Mouse (Mus musculus) midbrain, embryonic 14.5 days (tissue): ENCODE data around the gene Abcf2. TPM values are rescaled to one million over a fixed set of nuclear protein-coding genes. Genes with fewer than 3 reads are reported as not detected.

ENCODE experiments used
- ATAC-seq: fragments of 200-750 bp; cut with Nextera tagmentation; 2 replicates; pipeline ENCODE4 v1.8.0; 2017; ENCODE audit warnings: moderate number of reproducible peaks, moderate library complexity; ENCODE audit not compliant: low FRiP score, low TSS enrichment
- DNase-seq: peaks from one replicate; pipeline ENCODE4 v3.0.0-alpha.2; 2015
- H3K27ac ChIP-seq: fragments of 300-500 bp; sonication (generic); replicated peaks from 2 replicates; pipeline ENCODE4 v1.5.1; 2014; ENCODE audit warnings: mild to moderate bottlenecking, low read depth, low read length, moderate library complexity
- H3K27me3 ChIP-seq: fragments of 300-500 bp; sonication (generic); 2 replicates; pipeline ENCODE4 v1.6.1; 2014; ENCODE audit warnings: low read length, control low read depth, mixed read lengths; ENCODE audit not compliant: control insufficient read depth, insufficient read depth
- H3K36me3 ChIP-seq: fragments of 300-500 bp; sonication (generic); 2 replicates; pipeline ENCODE4 v1.6.1; 2014; ENCODE audit warnings: low read length, control low read depth; ENCODE audit not compliant: control insufficient read depth, insufficient read depth
- H3K4me1 ChIP-seq: fragments of 300-500 bp; sonication (generic); 2 replicates; pipeline ENCODE4 v1.6.1; 2014; ENCODE audit warnings: mild to moderate bottlenecking, antibody characterized with exemption, low read length, control low read depth; ENCODE audit not compliant: control insufficient read depth, insufficient read depth
- H3K4me2 ChIP-seq: fragments of 300-500 bp; sonication (generic); 2 replicates; pipeline ENCODE4 v1.6.1; 2014; ENCODE audit warnings: mild to moderate bottlenecking, low read length, moderate library complexity
- H3K4me3 ChIP-seq: fragments of 300-500 bp; sonication (generic); replicated peaks from 2 replicates; pipeline ENCODE4 v1.5.1; 2014; ENCODE audit warnings: low read depth, low read length
- H3K9ac ChIP-seq: fragments of 300-500 bp; sonication (generic); replicated peaks from 2 replicates; pipeline ENCODE4 v1.6.1; 2014; ENCODE audit warnings: mild to moderate bottlenecking, low read length, moderate library complexity
- H3K9me3 ChIP-seq: fragments of 300-500 bp; sonication (generic); 2 replicates; pipeline ENCODE4 v1.6.1; 2016; ENCODE audit warnings: low read length, control low read depth, mixed read lengths; ENCODE audit not compliant: control insufficient read depth
- WGBS: fragments of 180-500 bp; shearing (Covaris S2); extraction: QIAGEN DNeasy Blood & Tissue Kit; methylation state at CpG from one replicate; pipeline ENCODE4 v1.1.7; 2014; 5-methylcytosine and 5-hydroxymethylcytosine counted together
- polyA plus RNA-seq: library from polyadenylated mRNA; unstranded; fragments of >200 nt; fragmentation: Nextera tagmentation; extraction: Ambion mirVana; gene quantifications from 2 replicates; pipeline ENCODE4 v1.2.1, GENCODE M21; 2014

Gene Abcf2
- polyA plus RNA-seq, 1 experiment from 2014 or later, result 88.1 TPM

DNA sequence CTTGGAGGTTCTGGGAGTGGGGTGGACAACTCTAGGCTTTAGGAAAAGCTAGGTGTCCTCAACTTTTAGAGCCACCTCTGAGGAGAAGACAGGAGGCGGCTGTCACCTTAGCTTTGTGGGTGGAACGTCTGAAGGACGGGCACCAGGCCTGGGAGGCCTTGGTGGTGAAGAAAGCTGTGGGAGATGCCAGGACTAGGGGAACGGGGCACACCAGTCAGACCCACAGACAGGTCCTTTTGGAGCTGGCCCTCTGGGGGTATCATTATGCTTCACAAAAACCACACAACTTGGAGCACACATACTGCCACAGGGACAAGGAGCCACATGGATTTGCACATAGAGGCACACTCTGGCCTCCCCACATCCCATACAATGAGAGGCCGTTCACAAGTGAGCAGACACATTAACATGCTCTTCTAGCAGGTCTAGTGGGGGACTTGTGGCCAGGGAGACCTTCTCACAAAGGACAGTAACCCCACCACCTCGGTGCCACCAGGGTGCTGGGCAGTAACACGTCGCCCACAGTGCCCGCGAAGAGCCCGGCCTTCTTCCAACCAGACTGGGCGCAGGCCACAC is 26.9 kb upstream of the Abcf2 start:
- Histone ChIP-seq H3K4me3 (peak overlapping the region; percentile 57), H3K27me3 (no peaks in the 10 kb centered on the region), H3K9ac (peak overlapping the region; percentile 86), H3K27ac (peak overlapping the region; percentile 99), H3K9me3 (no peaks in the 10 kb centered on the region), H3K36me3 (no peaks in the 10 kb centered on the region), H3K4me2 (peak overlapping the region; percentile 97), H3K4me1 (peaks cover 68% of the 10 kb centered on the region)
- no peak for DNase-seq
- 17% methylated on average over 12 of the region's 12 CpGs for WGBS
- 0 out of 2 replicates have a peak, but pooled peaks have one; percentile 0 for ATAC-seq

DNA sequence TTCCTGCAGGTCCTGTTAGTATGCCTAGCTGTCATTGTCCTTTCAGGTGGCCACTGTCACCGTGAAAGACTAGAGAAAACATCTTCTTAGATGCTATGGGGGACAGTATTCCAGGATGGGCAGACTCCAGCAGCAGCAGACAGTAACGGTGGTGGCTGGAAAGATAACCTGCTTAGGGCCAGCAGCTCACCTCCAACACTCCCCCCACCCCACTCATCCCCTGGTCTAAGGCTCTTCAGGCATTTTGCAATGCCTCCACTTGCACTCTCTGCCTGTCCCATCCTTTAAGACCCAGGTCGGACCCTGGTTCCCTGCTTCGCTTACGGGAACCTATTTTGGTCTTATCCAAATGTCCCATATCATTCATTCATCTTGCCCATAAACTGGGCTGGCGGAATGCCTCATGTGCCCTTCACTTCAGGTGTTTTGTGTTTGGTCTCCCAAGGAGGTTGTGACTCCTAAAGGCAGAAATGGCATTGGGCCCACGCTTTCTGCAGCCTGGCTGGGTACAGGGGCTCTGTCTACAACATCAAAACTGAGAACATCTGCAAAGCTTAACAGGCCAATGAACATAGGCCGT is 26.3 kb upstream of the Abcf2 start:
- H3K4me3 ChIP-seq, result peak overlapping the region; percentile 61
- H3K4me2 ChIP-seq, result peak overlapping the region; percentile 97
- H3K9ac ChIP-seq, result peak overlapping the region; percentile 86; the same call in 1 of the 2 replicates
- H3K9me3 ChIP-seq, result no peaks in the 10 kb centered on the region
- whole genome bisulfite sequencing, result 59% methylated on average over 8 of the region's 8 CpGs
- H3K27me3 ChIP-seq, result no peaks in the 10 kb centered on the region
- peaks cover 74% of the 10 kb centered on the region for H3K4me1 ChIP-seq
- H3K27ac ChIP-seq, result peak overlapping the region; percentile 99
- no peaks in the 10 kb centered on the region for H3K36me3 ChIP-seq
- DNase-seq (no peak), ATAC-seq (no peak)

DNA sequence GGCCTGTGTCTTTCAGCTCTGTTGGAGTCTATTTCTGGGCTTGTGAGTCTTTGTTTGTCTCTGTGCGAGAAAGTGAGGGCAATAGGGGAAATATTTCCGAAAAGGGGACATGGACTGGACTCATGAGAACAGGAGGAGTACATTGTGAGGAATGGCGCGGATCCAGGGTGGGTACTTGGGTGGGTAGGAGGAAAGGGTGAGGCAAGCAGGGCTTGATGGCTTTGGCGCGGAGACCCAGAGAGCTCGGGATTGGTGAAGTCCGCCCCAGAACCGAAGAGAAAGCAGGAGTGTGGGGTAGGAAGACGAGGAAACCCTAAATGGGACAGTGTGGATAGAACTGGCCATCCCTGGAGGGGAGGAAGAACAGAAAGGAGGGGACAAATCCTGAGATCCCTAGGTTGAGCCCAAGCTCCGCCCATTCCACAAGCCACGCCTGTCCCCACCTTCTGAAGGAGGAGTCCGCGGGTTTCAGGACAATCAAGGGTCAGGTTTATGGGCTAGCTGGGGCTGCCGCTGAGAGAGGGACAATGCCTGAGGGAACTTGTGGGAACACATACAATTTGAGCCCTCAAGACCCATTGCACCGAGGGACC is 25.6 kb upstream of the Abcf2 start:
- peak; percentile 25; the same call in 1 of the 2 replicates for ATAC-seq
- H3K4me1 ChIP-seq, result peaks cover 81% of the 10 kb centered on the region
- no peaks in the 10 kb centered on the region for H3K9me3 ChIP-seq
- WGBS, result 2% methylated on average over 16 of the region's 16 CpGs
- peak overlapping the region; percentile 61 for H3K4me3 ChIP-seq
- peak overlapping the region; percentile 97 for H3K4me2 ChIP-seq
- peak overlapping the region; percentile 86 for H3K9ac ChIP-seq
- H3K27me3 ChIP-seq, result no peaks in the 10 kb centered on the region
- no peaks in the 10 kb centered on the region for H3K36me3 ChIP-seq
- peak; percentile 85 for DNase-seq
- H3K27ac ChIP-seq, result peak overlapping the region; percentile 99

DNA sequence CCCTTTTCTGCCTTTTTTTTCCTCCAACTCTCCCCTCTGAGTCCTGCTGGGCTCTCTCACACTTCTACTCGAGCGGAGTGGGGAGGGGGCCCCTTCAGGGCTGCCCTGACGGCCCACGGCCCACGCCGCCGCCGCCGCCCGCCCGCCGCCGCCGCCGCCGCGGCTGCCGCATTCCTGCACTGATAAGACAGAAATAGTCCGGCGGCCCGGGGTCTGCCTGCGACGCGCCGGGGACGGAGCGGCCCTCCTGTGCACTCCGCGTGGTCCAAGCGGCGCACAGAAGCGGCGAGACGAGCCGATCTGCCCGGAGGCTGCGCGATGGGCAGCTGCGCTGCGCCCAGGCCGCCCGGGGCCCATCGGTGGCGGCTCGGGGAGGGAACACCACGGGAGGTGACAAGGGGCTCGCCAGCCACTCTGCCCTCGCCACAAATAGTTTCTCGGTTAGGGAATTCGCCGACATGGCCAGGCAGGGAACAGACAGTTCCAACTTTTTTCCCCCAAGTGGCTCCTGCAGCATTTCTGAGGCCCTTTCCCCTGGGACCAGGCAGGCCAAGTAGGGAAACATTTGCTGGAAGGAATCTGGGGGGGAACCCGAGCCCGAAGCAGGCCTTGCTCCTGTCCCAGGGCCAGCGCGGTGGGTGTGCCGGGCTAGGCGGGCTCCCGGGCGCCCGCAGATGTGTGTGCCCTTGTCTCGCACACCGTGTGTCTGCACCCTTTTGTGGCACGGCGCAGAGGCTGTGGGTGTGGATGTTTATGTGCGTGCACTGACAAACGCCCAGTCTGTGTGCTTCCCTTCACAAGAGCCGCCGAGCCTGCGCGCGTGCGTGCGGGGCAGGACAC is 24.9 kb upstream of the Abcf2 start:
- DNase-seq, result peak; percentile 89
- Histone ChIP-seq H3K4me3 (peak overlapping the region; percentile 61), H3K9ac (peak overlapping the region; percentile 86), H3K4me1 (peaks cover 81% of the 10 kb centered on the region), H3K9me3 (no peaks in the 10 kb centered on the region), H3K27me3 (no peaks in the 10 kb centered on the region), H3K27ac (peak overlapping the region; percentile 99), H3K4me2 (peak overlapping the region; percentile 97), H3K36me3 (no peaks in the 10 kb centered on the region)
- peak; percentile 46 for ATAC-seq
- WGBS, result under 1% methylated on average over 73 of the region's 73 CpGs

DNA sequence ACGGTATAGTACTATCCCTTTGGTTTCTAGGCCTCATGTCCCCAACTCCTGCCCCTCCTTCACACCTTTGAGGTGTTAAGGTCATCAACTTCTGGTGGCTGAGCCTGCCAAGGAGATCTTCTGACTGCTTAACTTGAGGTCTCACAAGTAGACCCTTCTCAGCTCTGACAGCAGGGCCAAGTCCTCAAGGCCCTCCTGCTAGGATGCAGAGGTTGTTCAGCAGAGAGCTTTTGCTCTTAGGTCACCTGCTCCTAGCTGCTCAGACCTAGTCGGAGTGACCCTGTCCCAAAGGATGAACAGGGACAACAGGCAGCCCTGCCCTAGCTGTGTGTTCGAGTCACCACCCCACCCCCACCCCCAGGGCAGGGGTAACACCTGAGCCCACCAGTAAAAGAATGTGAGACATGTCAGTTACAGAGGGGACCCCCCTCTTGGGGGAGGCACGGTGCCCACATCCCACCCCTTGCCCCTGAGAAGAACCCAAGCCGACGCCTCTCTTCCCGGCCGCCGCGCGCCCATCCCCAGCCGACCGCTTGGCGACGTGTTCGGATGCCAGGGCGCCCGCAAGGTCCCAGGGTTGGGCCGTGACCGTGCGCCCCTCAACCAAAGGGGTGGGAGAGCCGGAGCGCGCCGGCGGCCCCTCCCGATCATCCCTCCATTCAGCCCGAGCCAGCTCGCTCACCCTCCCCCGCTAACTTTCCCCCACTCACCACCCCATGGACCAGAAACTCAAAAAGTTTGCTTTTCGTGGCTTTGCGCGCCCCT is 24.0 kb upstream of the Abcf2 start:
- 1% methylated on average over 33 of the region's 33 CpGs for WGBS
- ATAC-seq (no peak), DNase-seq (no peak)
- H3K4me1 ChIP-seq, result peaks cover 81% of the 10 kb centered on the region
- no peaks in the 10 kb centered on the region for H3K9me3 ChIP-seq
- peak overlapping the region; percentile 99 for H3K27ac ChIP-seq
- H3K27me3 ChIP-seq, result no peaks in the 10 kb centered on the region
- peak overlapping the region; percentile 97 for H3K4me2 ChIP-seq
- H3K9ac ChIP-seq, result peak overlapping the region; percentile 86
- peak overlapping the region; percentile 61 for H3K4me3 ChIP-seq
- no peaks in the 10 kb centered on the region for H3K36me3 ChIP-seq

DNA sequence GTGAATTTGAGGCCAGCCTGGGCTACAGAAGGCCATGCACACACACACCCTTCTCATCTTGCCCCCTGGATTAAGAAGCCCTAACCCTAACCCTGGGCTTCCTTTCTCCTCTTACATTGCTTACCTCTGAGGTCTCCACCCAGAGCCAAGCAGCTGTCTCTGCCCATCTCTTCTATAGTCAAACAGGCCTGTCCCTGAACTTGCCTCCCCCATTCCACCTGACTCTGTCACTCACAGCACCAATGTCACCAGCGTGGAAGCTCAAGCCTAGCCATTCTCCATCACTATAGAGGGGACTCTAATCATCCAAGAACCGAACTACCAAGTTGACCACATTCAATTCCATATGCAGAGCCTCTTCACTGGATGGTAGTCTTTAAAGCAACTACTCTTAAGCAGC is 23.0 kb upstream of the Abcf2 start:
- Histone ChIP-seq H3K9me3 (no peaks in the 10 kb centered on the region), H3K36me3 (peaks cover 5% of the 10 kb centered on the region), H3K9ac (no peak overlapping the region), H3K4me2 (peak overlapping the region; percentile 97), H3K27ac (no peak overlapping the region), H3K4me3 (peak overlapping the region; percentile 61), H3K27me3 (no peaks in the 10 kb centered on the region), H3K4me1 (peaks cover 81% of the 10 kb centered on the region)
- no peak for ATAC-seq
- DNase-seq, result no peak
- WGBS, result 62% methylated on average over 2 of the region's 2 CpGs

DNA sequence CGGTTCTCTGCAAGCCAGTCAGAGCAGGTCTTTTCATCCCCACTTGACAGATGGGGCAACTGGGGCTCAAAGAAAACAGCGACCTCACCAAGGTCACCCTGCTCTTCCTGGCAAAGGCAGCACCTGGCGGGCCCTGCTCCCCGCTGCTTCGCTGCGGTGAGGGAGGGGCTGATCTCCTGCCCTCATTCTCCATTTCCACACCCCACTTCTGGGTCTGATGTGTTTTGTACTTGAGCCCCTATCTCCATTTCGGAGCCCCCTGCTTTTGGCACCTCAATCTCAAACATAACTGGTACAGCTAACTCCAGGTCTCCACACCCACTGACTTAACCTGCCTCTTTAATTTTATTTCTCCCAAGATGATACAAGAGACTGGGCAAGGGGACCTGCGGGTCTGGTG is 21.9 kb upstream of the Abcf2 start:
- Histone ChIP-seq H3K4me2 (peak overlapping the region; percentile 95), H3K36me3 (peaks cover 16% of the 10 kb centered on the region), H3K9me3 (no peaks in the 10 kb centered on the region), H3K9ac (peak overlapping the region; percentile 80), H3K27ac (peak overlapping the region; percentile 77), H3K4me3 (peak overlapping the region; percentile 51), H3K4me1 (peaks cover 78% of the 10 kb centered on the region), H3K27me3 (no peaks in the 10 kb centered on the region)
- no peak for DNase-seq
- ATAC-seq, result no peak
- 14% methylated on average over 8 of the region's 8 CpGs for WGBS

DNA sequence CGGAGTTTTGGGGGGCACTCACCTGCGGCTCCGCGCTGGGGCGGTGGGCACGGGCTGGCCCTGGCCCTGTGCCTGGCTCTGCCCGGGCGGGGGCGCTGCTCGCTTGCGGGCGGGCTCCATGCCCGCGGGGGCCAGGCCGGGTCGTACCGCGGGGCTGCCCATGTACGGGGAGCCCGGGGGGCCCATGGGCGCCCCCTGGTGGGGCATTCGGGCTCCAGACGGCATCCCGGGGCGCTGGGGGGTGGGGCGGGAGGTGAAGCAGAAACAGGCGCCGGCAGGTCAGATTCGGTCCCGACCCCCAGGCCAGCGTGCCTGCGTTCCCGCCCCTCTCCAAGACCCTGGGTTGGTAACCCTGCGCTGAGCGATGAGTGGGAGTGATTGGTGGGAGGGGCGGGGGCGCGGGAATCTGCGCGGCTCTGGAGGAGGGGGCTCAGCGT is 21.3 kb upstream of the Abcf2 start:
- peak; percentile 34; the same call in 1 of the 2 replicates for ATAC-seq
- DNase-seq, result peak; percentile 84
- H3K4me3 ChIP-seq, result peak overlapping the region; percentile 51
- H3K9ac ChIP-seq, result peak overlapping the region; percentile 80
- H3K36me3 ChIP-seq, result peaks cover 21% of the 10 kb centered on the region
- WGBS, result 0% methylated on average over 40 of the region's 41 CpGs
- peaks cover 73% of the 10 kb centered on the region for H3K4me1 ChIP-seq
- H3K27me3 ChIP-seq, result no peaks in the 10 kb centered on the region
- H3K27ac ChIP-seq, result peak overlapping the region; percentile 77
- peak overlapping the region; percentile 95 for H3K4me2 ChIP-seq
- no peaks in the 10 kb centered on the region for H3K9me3 ChIP-seq
